Mouse (Mus musculus) kidney, postnatal 25 days (tissue): ENCODE results near the gene Dst.
"Not testable (repeated sequence)": the region's sequence is repeated elsewhere in the genome, so short reads cannot be mapped to it uniquely, and the experiment has no call there.

Experiments
- DNase-seq, 2 experiments: peaks; one replicate each; pipeline ENCODE4 v3.0.0; 2021; ENCODE audit warnings: mixed read lengths in 2 of 2

Dst gene

DNA sequence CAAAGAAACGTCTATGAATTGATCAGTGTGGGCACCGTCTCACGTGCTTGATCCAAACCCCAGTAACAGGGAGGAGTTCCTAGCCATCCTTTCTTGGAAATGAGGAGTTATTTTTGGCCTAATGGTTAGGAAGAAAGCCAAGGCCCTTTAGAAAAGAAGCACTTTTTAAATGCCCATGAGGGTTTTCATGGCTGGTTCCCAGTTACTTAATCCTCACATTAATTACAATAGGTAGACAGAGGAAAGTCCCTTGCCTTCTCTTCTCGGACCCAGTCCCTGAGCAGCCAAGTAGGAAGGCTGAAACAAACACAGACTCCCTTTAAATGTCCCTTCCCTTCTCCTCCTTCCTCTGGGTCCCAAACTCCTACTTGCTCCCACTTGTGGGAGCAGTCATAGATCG lies 396.2 kb downstream of the Dst start:
- no peak for DNase-seq

- peak in 1 of 2 experiments; percentile 50 for DNase-seq
Measured at GRCm38 (mm10) chr1:34306741-34307140, 398.7 kb downstream of the Dst start.

- no peak for DNase-seq
Measured at GRCm38 (mm10) chr1:34307191-34307590, 399.2 kb downstream of the Dst start.

GRCm38 (mm10) chr1:34308841-34309240 lies 400.8 kb downstream of the Dst start:
- not testable (repeated sequence) for DNase-seq

- DNase-seq: no peak
Measured at GRCm38 (mm10) chr1:34309396-34309795, 401.4 kb downstream of the Dst start.

- DNase-seq: no peak
Measured at GRCm38 (mm10) chr1:34310532-34311250, 402.7 kb downstream of the Dst start.

GRCm38 (mm10) chr1:34312806-34313205 lies 404.8 kb downstream of the Dst start:
- DNase-seq: no peak

GRCm38 (mm10) chr1:34315381-34315780 lies 407.4 kb downstream of the Dst start:
- no peak for DNase-seq

DNA sequence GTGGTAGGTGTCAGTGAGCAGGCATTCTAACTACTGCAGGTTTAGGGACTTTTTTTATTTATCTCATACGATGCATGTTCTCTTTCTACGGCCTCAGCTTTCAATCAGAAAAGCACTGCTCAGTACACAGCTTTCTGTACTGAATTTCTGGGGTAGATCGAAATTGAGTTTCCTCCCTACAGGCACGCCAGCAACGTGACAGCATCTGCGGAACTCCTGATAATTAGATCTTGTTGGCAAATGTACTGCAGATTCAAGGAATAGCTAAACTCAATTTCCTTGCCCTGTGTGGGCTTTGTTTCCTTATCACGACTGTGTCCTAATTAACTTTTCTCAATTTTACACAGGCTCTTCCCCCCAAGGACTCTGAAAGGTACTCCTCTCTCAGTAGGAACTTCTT lies 416.2 kb downstream of the Dst start:
- DNase-seq: no peak

DNA sequence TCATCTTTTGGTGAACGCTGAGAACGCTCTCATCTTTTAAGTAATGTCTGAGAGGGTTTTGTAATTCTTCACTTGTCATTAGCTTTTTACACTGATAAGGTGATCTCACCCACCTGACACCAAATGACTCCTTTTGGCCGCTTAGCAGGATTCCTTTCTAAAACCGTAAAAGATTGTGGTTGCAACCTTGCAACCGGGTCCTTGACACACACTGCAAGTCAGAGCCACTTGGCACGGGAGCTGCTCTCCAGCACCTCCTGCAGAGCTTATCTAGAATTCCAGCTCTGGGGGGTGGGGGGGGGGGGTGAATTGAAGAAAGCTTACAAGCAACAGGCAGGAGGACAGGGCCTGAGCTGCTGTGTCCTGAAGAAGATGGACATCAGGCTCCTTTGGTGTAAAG lies 420.6 kb downstream of the Dst start:
- no peak for DNase-seq

DNA sequence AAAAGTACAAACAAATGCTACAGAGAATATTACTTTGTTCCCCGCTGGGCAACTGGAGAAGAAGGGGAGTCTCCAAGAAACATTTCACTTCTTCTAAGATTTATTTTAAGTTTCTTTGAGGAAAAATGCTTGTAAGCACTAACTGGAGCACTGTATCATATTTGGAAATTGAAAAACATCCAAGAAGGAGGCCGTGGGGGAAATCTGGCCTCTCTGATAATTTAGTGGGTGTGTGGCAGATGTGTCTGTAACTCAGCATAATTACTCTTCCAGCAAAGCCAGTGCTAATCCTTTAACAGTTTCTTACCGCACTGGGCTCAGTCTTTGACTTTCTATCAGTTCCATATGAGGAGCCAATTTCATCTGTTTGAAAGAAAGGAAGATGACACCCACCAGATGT lies 423.7 kb downstream of the Dst start:
- DNase-seq: no peak
